7 mouse cellular contexts compared by ENCODE assay signal in genomic region chr5:134314068-134314674, GRCm38 (mm10). TPM values are rescaled to one million over a fixed set of nuclear protein-coding genes. Genes with fewer than 3 reads are reported as not detected.
DNase-seq lines count a peak whose midpoint lies in the region; ATAC-seq and TF ChIP-seq lines count a peak whose summit lies in the region.

No protein-coding gene starts in this region.

- ATAC-seq in kidney, postnatal 0 days (replicated peaks; ENCODE audit: low FRiP score, low read depth), result peak; percentile 13; the same call in 1 of the 2 replicates
- ATAC-seq in midbrain, embryonic 13.5 days, result peak; percentile 41

- peak overlapping the region; percentile 100 for H3K27ac ChIP-seq in left cerebral cortex, adult 2 months
- H3K27ac ChIP-seq in kidney, postnatal 0 days, result peak overlapping the region; percentile 99
- H3K27ac ChIP-seq in midbrain, embryonic 13.5 days, result peak overlapping the region; percentile 100

- intact Hi-C loops in left cerebral cortex, adult 2 months (cut with DNase I), result no loop called here
- intact Hi-C loops in left cerebral cortex, postnatal 14 days (cut with DNase I), result no loop called here

- peak overlapping the region; percentile 74 for H3K4me2 ChIP-seq in kidney, postnatal 0 days (ENCODE audit: low read length)
- H3K4me2 ChIP-seq in midbrain, embryonic 13.5 days (replicated peaks), result peak overlapping the region; percentile 78

- no peaks in the 10 kb centered on the region for H3K27me3 ChIP-seq in kidney, postnatal 0 days (ENCODE audit: insufficient read depth, low read length)
- H3K27me3 ChIP-seq in midbrain, embryonic 13.5 days, result no peaks in the 10 kb centered on the region

- WGBS in kidney, postnatal 0 days, result under 1% methylated on average over 52 of the region's 64 CpGs
- under 1% methylated on average over 36 of the region's 64 CpGs for WGBS in midbrain, embryonic 13.5 days

- peak overlapping the region; percentile 98 for H3K9ac ChIP-seq in kidney, postnatal 0 days (ENCODE audit: low read depth, low read length)
- peak overlapping the region; percentile 98 for H3K9ac ChIP-seq in midbrain, embryonic 13.5 days (replicated peaks)

- no peak for TF ChIP-seq CTCF in left cerebral cortex, adult 2 months (IDR thresholded peaks at IDR 0.05)
- TF ChIP-seq CTCF in kidney, postnatal 0 days (IDR thresholded peaks at IDR 0.05; ENCODE audit: low read depth), result no peak

- H3K36me3 ChIP-seq in kidney, postnatal 0 days (ENCODE audit: insufficient read depth, low read length), result peaks cover 18% of the 10 kb centered on the region; the same call in 1 of the 2 replicates
- H3K36me3 ChIP-seq in midbrain, embryonic 13.5 days, result peaks cover 23% of the 10 kb centered on the region

- peak overlapping the region; percentile 90 for H3K4me3 ChIP-seq in left cerebral cortex, adult 2 months
- peak overlapping the region; percentile 85 for H3K4me3 ChIP-seq in kidney, postnatal 0 days (replicated peaks; ENCODE audit: low read depth, low read length)
- H3K4me3 ChIP-seq in midbrain, embryonic 13.5 days (replicated peaks), result peak overlapping the region; percentile 83

- H3K9me3 ChIP-seq in kidney, postnatal 0 days (replicated peaks; ENCODE audit: low read length), result no peaks in the 10 kb centered on the region
- no peaks in the 10 kb centered on the region for H3K9me3 ChIP-seq in midbrain, embryonic 13.5 days

- peaks cover 17% of the 10 kb centered on the region for H3K4me1 ChIP-seq in kidney, postnatal 0 days (replicated peaks; ENCODE audit: insufficient read depth, low read length)
- peaks cover 48% of the 10 kb centered on the region for H3K4me1 ChIP-seq in midbrain, embryonic 13.5 days (replicated peaks)

- DNase-seq in left cerebral cortex, adult 2 months (ENCODE audit: extremely low spot score in 1 of 2, low spot score in 2 of 2), result no peak
- DNase-seq in left cerebral cortex, postnatal 14 days (ENCODE audit: low spot score in 2 of 2), result no peak
- DNase-seq in c-Kit-positive CD71-positive TER-119-negative erythroid progenitor cells, embryonic 14.5 days (ENCODE audit: low read depth), result peak; percentile 34
- peak; percentile 48 for DNase-seq in forelimb bud, embryonic 11.5 days (ENCODE audit: low read depth, low spot score)
- DNase-seq in kidney, postnatal 0 days (ENCODE audit: low spot score), result peak; percentile 65
- DNase-seq in testis, postnatal 14 days (ENCODE audit: low spot score), result peak; percentile 75

RNA-seq across cellular contexts. Expression of gene Gtf2i, which starts 0.4 kb away (rescaled TPM):
- 100 to 1,000 TPM; 219 to 221 TPM for total RNA-seq in left cerebral cortex, adult 2 months (2021)
- total RNA-seq in left cerebral cortex, postnatal 14 days (2021), result 100 to 1,000 TPM; 205 to 240 TPM
- polyA plus RNA-seq in kidney, postnatal 0 days (2015; fragmentation: Nextera tagmentation; extraction: Ambion mirVana), result 145 and 157 TPM in 2 replicates
- polyA plus RNA-seq in midbrain, embryonic 13.5 days (2015; fragmentation: Nextera tagmentation; extraction: Ambion mirVana), result 190 and 191 TPM in 2 replicates

Comparison
In these comparisons a context has a peak if more than half of its experiments do, and no peak if none do; other contexts are left out.
1. DNase-seq: peak in c-Kit-positive CD71-positive TER-119-negative erythroid progenitor cells, embryonic 14.5 days (single experiment), forelimb bud, embryonic 11.5 days (single experiment), kidney, postnatal 0 days (single experiment) and testis, postnatal 14 days (single experiment); none in left cerebral cortex, adult 2 months (0 of 2) and left cerebral cortex, postnatal 14 days (0 of 2).
2. Peak in every context shown above with its lines, with median percentiles within 50 percentile points of each other: H3K27ac ChIP-seq and H3K4me3 ChIP-seq.